Mouse (Mus musculus) gastrocnemius, adult 8-10 months (tissue): ENCODE results near the gene Atxn2. TPM values are rescaled to one million over a fixed set of nuclear protein-coding genes. Genes with fewer than 3 reads are reported as not detected.
"Not testable (repeated sequence)": the region's sequence is repeated elsewhere in the genome, so short reads cannot be mapped to it uniquely, and the experiment has no call there.

ENCODE experiments used
- DNase-seq, 2 experiments: peaks; one replicate each; pipeline ENCODE4 v3.0.0; 2022; ENCODE audit warnings: low spot score in 2 of 2
- total RNA-seq, 4 experiments: library from RNA; stranded (reverse); gene quantifications; 2 replicates each; pipeline ENCODE4 v1.2.4; 2022

Gene Atxn2
- total RNA-seq, 4 experiments from 2014 or later = 82.6 to 108 (median 88.6) TPM

DNA sequence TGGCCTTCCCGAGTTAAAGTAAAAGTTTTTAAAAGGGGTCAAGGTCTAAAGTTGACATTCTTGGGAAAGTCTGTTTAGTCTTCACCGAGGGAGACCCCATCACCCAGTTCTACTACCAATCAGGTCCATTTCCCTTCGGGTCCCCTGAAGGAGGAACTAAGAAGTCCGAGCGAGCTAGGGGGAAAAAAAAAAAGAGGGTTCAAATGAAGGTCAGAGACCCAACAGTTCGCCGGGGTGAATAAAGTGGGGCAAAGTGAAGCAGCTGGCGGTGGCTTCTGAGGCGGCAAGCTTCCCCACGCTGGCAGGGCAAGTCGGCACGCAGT is 325 bp upstream of the Atxn2 start:
- DNase-seq = no peak

- no peak for DNase-seq
Observed at GRCm38 (mm10) chr5:121711928-121712231, 743 bp downstream of the Atxn2 start.

- DNase-seq = peak; percentile 13 to 20
Observed at GRCm38 (mm10) chr5:121712232-121712933, 1.2 kb downstream of the Atxn2 start.

DNA sequence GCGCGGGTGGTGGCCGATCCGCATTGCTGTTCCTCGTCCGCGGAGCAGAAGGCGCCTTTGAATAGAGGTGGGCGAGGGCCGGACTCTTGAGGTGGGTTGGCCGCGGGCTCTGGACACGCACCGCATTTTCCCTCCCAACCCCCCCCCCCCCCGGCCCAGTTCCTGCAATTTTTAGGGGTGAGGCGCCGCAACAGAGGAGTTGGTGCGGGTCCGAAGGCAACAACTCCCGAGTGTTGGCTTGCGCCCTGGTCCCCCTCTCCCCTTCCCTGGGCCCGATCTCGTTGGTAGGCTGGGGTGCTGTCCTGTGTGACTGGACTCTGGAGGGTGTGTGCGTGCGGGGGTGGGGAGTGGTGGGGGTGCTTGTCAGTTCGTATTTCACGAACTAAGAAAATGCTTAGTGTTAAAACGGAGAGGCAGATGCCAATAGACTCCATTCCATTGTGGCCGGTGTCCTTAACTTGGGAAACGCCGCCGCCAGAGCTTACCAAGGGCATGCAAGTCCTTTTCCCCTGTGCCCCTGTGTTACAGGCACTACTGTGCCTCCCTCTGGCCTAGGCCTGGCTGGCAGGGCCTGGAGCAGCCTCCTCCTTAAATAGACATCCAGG is 1.9 kb downstream of the Atxn2 start:
- peak; percentile 29 to 39 for DNase-seq

DNA sequence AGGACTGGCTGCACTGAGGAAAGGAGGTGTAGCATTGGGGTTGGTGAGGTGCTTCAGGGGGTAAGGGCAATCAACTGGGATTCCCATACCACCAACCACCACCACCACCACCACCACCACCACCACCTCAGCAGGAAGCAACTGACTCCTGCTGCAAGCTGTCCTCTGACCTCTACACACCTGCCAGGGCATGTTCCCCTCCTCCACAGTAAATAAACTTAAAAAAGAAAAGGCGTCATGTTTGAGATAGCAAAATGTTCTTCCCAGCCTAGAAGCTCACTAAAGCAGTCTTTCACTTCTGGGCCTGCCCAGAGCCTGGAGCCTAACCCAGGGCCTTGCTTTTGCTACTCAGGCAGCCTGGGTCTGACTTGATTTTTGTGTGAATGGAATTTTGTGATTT is 3.2 kb downstream of the Atxn2 start:
- no peak for DNase-seq

DNA sequence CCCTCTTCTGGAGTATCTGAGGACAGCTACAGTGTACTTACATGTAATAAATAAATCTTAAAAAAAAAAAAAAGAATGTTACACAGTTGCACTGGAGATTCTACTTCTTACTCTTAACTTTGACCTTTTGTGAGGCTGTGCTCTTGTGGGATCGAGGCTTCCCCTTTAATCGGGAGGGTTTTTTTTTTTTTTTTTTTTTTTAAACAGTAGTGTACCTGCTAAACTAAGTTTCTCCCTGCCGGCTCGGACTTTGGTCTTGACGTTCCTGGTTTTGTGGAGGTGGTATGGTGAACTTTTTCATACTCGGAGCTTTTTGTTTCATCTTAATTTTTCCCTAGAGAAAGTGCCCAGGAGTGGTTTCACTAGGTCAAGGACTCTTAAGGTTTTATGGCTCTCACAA is 3.8 kb downstream of the Atxn2 start:
- no peak for DNase-seq

DNA sequence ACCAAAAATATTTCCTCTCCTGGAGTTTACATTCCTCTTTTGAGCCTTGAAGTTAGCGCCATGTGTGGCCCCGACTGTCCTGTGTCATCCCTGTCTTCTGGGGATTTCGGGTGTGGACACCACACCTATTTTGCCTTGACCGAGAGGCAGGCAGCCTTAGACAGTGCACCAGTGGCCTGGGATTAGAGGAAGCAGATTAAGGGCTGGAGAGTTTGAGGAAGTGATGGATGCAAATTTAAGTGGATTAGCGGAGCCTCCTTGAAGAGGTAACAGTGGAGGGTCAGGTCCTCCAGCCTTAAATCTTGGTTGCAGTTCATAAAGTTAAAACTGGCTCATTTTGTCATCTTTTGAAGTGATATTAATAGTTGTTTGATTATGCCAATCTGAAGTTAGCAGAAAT is 7.3 kb downstream of the Atxn2 start:
- DNase-seq = no peak

GRCm38 (mm10) chr5:121720888-121721585 is 9.9 kb downstream of the Atxn2 start:
- DNase-seq = no peak

DNA sequence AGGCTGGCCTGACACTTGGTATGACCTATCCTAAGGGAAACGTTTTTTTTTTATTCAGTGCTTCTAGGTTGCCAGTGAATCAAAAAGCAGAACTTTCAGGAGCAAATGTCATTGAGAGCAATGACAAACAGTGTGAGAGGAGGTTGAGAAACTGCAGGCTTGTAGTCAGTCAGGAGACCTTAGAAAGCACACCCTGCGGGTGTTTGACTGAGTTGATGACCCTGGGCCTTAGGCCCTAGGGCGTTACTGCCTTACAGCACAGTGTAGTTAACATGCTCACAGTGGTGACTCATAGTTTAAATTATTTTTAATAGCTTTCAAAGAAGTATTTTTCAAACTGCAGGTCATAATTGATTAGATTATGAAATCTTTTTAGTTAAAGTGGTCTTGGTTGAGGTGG is 10.7 kb downstream of the Atxn2 start:
- no peak for DNase-seq

GRCm38 (mm10) chr5:121724678-121725077 is 13.5 kb downstream of the Atxn2 start:
- DNase-seq = no peak

- DNase-seq = no peak
Observed at GRCm38 (mm10) chr5:121730057-121730456, 18.9 kb downstream of the Atxn2 start.

GRCm38 (mm10) chr5:121736641-121737040 is 25.5 kb downstream of the Atxn2 start:
- no peak for DNase-seq

- not testable (repeated sequence) for DNase-seq
Observed at GRCm38 (mm10) chr5:121738162-121738561, 27.0 kb downstream of the Atxn2 start.

GRCm38 (mm10) chr5:121738576-121739191 is 27.5 kb downstream of the Atxn2 start:
- DNase-seq = no peak

DNA sequence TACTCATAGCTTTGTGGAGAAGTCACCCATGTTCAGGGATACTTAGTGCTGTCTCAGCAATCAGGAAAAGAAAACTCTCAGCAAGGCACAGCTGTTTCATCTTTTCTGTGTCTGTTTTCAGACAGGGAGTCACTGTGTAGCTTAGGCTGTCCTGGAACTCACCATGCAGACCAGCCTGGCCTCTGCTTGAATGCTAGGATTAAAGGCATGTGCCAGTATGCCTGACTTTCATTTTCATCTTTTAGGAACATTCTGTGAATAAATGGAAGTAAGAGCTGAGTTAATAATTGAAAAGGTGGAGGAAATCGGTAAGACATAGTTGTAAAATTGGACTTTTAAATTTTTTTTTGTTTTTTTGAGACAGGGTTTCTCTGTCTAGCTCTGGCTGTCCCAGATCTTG is 29.4 kb downstream of the Atxn2 start:
- DNase-seq = no peak

DNA sequence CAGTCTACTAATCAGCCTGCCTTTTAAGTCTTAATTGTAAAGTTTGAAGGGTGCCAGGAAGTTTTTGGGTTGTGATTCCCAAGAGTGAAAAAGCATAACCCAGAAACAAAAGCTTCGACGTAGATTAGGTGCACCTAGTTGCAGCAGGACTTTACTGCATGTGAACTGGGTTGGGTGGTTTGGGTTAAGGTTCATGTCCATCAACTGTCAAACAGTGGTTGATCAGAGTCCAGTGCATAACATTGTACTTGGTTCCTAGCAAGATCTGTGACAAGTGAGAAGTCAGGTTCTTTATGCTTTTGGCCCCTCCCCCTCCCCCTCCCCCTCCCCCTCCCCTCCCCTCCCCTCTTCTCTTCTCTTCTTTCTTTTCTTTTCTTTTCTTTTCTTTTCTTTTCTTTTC is 31.8 kb downstream of the Atxn2 start:
- DNase-seq = no peak

GRCm38 (mm10) chr5:121747884-121748594 is 36.9 kb downstream of the Atxn2 start:
- DNase-seq = not testable (repeated sequence)

GRCm38 (mm10) chr5:121749633-121750032 is 38.5 kb downstream of the Atxn2 start:
- DNase-seq = no peak

GRCm38 (mm10) chr5:121757900-121758299 is 46.8 kb downstream of the Atxn2 start:
- DNase-seq = no peak

- no peak for DNase-seq
Observed at GRCm38 (mm10) chr5:121758341-121758740, 47.2 kb downstream of the Atxn2 start.

- no peak for DNase-seq
Observed at GRCm38 (mm10) chr5:121759921-121760320, 48.8 kb downstream of the Atxn2 start.

- DNase-seq = no peak
Observed at GRCm38 (mm10) chr5:121761459-121761858, 50.3 kb downstream of the Atxn2 start.
